Mouse (Mus musculus) embryonic facial prominence, embryonic 11.5 days (tissue): ENCODE results near the gene Fam110a. TPM values are rescaled to one million over a fixed set of nuclear protein-coding genes. Genes with fewer than 3 reads are reported as not detected.

Source experiments
- ATAC-seq: fragments of 200-750 bp; cut with Nextera tagmentation; replicated peaks from 2 replicates; pipeline ENCODE4 v1.8.0; 2017; ENCODE audit warnings: low read depth; ENCODE audit not compliant: insufficient number of reproducible peaks, low FRiP score, low TSS enrichment
- DNase-seq: peaks from one replicate; pipeline ENCODE4 v3.0.0-alpha.2; 2015; ENCODE audit warnings: low spot score
- H3K27ac ChIP-seq: fragments of 300-500 bp; sonication (generic); replicated peaks from 2 replicates; pipeline ENCODE4 v1.5.1; 2014; ENCODE audit warnings: mild to moderate bottlenecking, low read depth, low read length, control low read depth
- H3K27me3 ChIP-seq: fragments of 300-500 bp; sonication (generic); 2 replicates; pipeline ENCODE4 v1.6.1; 2014; ENCODE audit warnings: mild to moderate bottlenecking, low read length, moderate library complexity, mixed read lengths; ENCODE audit not compliant: control insufficient read depth, insufficient read depth
- H3K36me3 ChIP-seq: fragments of 300-500 bp; sonication (generic); replicated peaks from 2 replicates; pipeline ENCODE4 v1.6.1; 2014; ENCODE audit warnings: low read depth, mild to moderate bottlenecking, low read length, moderate library complexity, mixed read lengths; ENCODE audit not compliant: control insufficient read depth, insufficient read depth
- H3K4me1 ChIP-seq: fragments of 300-500 bp; sonication (generic); 2 replicates; pipeline ENCODE4 v1.6.1; 2014; ENCODE audit warnings: low read length, mixed read lengths; ENCODE audit not compliant: control insufficient read depth, insufficient read depth
- H3K4me2 ChIP-seq: fragments of 300-500 bp; sonication (generic); 2 replicates; pipeline ENCODE4 v1.6.1; 2014; ENCODE audit warnings: low read depth, mild to moderate bottlenecking, control low read depth, low read length, moderate library complexity
- H3K4me3 ChIP-seq: fragments of 300-500 bp; sonication (generic); 2 replicates; pipeline ENCODE4 v1.5.1; 2014; ENCODE audit warnings: low read depth, low read length, control low read depth
- H3K9ac ChIP-seq: fragments of 300-500 bp; sonication (generic); replicated peaks from 2 replicates; pipeline ENCODE4 v1.6.1; 2014; ENCODE audit warnings: mild to moderate bottlenecking, control low read depth, low read length
- H3K9me3 ChIP-seq: fragments of 300-500 bp; sonication (generic); replicated peaks from 2 replicates; pipeline ENCODE4 v1.6.1; 2016; ENCODE audit warnings: mild to moderate bottlenecking, low read length, inconsistent platforms, mixed read lengths; ENCODE audit not compliant: control insufficient read depth
- WGBS: fragments of 180-500 bp; shearing (Covaris S2); extraction: QIAGEN DNeasy Blood & Tissue Kit; methylation state at CpG from one replicate; pipeline ENCODE4 v1.1.7; 2014; 5-methylcytosine and 5-hydroxymethylcytosine counted together
- polyA plus RNA-seq: library from polyadenylated mRNA; unstranded; fragments of >200 nt; fragmentation: Nextera tagmentation; extraction: Ambion mirVana; gene quantifications from 2 replicates; pipeline ENCODE4 v1.2.1, GENCODE M21; 2014

Gene Fam110a
- polyA plus RNA-seq, 1 experiment from 2014 or later, result 31.7 TPM

GRCm38 (mm10) chr2:152012701-152013100 is 32.7 kb upstream of the Fam110a start:
- Histone ChIP-seq H3K4me1 (no peaks in the 10 kb centered on the region), H3K27me3 (no peaks in the 10 kb centered on the region), H3K4me3 (no peak overlapping the region), H3K9me3 (no peaks in the 10 kb centered on the region), H3K9ac (no peak overlapping the region), H3K4me2 (no peak overlapping the region), H3K27ac (no peak overlapping the region), H3K36me3 (no peaks in the 10 kb centered on the region)
- ATAC-seq (no peak), DNase-seq (no peak)
- 72% methylated on average over 2 of the region's 2 CpGs for WGBS

GRCm38 (mm10) chr2:152012222-152012621 is 32.2 kb upstream of the Fam110a start:
- no peak for DNase-seq
- no peak overlapping the region for H3K4me3 ChIP-seq
- no peaks in the 10 kb centered on the region for H3K27me3 ChIP-seq
- WGBS, result 74% methylated on average over 4 of the region's 4 CpGs
- no peaks in the 10 kb centered on the region for H3K4me1 ChIP-seq
- H3K36me3 ChIP-seq, result no peaks in the 10 kb centered on the region
- H3K27ac ChIP-seq, result no peak overlapping the region
- no peak for ATAC-seq
- H3K9me3 ChIP-seq, result no peaks in the 10 kb centered on the region
- H3K9ac ChIP-seq, result no peak overlapping the region
- no peak overlapping the region for H3K4me2 ChIP-seq

DNA sequence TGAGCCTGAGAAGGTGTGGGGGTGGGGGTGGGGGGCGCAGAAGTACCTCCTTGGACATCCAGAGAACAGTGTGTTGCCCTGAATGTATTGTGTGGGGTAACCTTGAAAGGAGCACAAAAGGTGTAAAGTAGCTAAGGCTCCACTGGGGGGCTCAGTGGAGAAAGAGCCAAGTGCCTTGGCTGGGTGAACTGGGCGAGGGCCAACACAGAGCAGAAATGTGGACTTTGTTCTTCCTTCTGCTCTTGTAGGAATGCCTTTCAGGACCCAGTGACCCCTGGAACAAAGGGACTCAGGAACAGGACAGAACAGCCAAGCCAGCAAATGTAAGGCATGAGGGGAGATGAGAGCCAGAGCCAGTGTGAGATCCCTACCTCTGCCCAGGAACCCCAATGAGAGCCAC is 31.7 kb upstream of the Fam110a start:
- ATAC-seq, result no peak
- H3K27ac ChIP-seq, result no peak overlapping the region
- H3K9ac ChIP-seq, result no peak overlapping the region
- DNase-seq, result peak; percentile 33
- no peaks in the 10 kb centered on the region for H3K4me1 ChIP-seq
- H3K27me3 ChIP-seq, result no peaks in the 10 kb centered on the region
- no peak overlapping the region for H3K4me2 ChIP-seq
- H3K36me3 ChIP-seq, result no peaks in the 10 kb centered on the region
- 31% methylated on average over 2 of the region's 2 CpGs for WGBS
- H3K4me3 ChIP-seq, result no peak overlapping the region
- no peaks in the 10 kb centered on the region for H3K9me3 ChIP-seq

DNA sequence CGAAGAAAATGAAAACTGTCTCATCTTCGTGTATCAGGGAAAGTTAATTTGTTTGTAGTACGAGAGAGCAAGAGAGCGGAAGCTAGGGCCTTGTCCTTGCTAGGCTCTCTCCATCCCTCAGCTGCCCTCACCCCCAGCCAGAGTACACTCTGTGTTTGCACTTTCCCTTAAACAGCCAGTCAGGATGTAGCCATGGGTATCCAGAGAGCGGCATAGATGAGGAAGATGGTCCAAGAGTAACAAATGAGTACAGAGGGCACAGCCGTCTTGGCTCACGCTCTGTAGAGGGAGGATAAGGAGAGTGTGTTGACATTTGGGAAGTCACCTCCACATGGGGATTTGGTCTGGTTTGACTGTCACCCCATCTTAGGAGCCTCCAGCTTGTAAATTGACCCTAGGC is 30.6 kb upstream of the Fam110a start:
- no peaks in the 10 kb centered on the region for H3K36me3 ChIP-seq
- no peaks in the 10 kb centered on the region for H3K4me1 ChIP-seq
- H3K27me3 ChIP-seq, result no peaks in the 10 kb centered on the region
- ATAC-seq (no peak), DNase-seq (no peak)
- H3K4me2 ChIP-seq, result no peak overlapping the region
- no peaks in the 10 kb centered on the region for H3K9me3 ChIP-seq
- no peak overlapping the region for H3K9ac ChIP-seq
- no peak overlapping the region for H3K27ac ChIP-seq
- 90% methylated on average over 7 of the region's 7 CpGs for WGBS
- H3K4me3 ChIP-seq, result no peak overlapping the region

DNA sequence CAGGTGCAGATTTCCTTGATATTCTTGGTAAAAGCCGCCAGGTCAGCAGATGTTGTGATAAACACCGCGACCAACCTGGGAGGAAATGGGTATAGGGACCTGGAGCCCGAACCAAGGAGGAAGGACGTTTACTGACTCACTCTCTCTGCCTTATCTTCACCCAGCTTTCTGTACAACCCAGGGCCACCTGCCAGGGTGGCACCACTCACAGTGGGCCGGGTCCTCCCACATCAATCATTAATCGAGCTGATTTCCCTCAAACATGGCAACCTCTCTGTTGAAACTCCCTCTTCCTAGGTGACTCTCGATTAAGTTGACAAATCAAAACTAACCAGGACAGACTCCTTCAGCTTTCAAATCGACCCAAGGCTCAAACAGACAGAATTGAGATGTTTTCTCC is 30.2 kb upstream of the Fam110a start:
- H3K9ac ChIP-seq, result no peak overlapping the region
- ATAC-seq (no peak), DNase-seq (no peak)
- no peaks in the 10 kb centered on the region for H3K27me3 ChIP-seq
- H3K4me2 ChIP-seq, result no peak overlapping the region
- H3K4me3 ChIP-seq, result no peak overlapping the region
- H3K4me1 ChIP-seq, result no peaks in the 10 kb centered on the region
- WGBS, result 81% methylated on average over 9 of the region's 9 CpGs
- H3K36me3 ChIP-seq, result no peaks in the 10 kb centered on the region
- no peaks in the 10 kb centered on the region for H3K9me3 ChIP-seq
- H3K27ac ChIP-seq, result no peak overlapping the region

- 89% methylated on average over 15 of the region's 15 CpGs for WGBS
- no peaks in the 10 kb centered on the region for H3K27me3 ChIP-seq
Observed at GRCm38 (mm10) chr2:152009061-152009779, 29.2 kb upstream of the Fam110a start.

GRCm38 (mm10) chr2:152007783-152008182 is 27.8 kb upstream of the Fam110a start:
- H3K4me1 ChIP-seq, result no peaks in the 10 kb centered on the region
- H3K9me3 ChIP-seq, result no peaks in the 10 kb centered on the region
- DNase-seq (no peak), ATAC-seq (no peak)
- no peaks in the 10 kb centered on the region for H3K27me3 ChIP-seq
- no peaks in the 10 kb centered on the region for H3K36me3 ChIP-seq
- H3K27ac ChIP-seq, result no peak overlapping the region
- H3K4me3 ChIP-seq, result no peak overlapping the region
- H3K9ac ChIP-seq, result no peak overlapping the region
- no peak overlapping the region for H3K4me2 ChIP-seq
- WGBS, result 54% methylated on average over 10 of the region's 10 CpGs

More at GRCm38 (mm10) chr2:152009061-152009779, 29.2 kb upstream of the Fam110a start:
- Histone ChIP-seq H3K4me2 (no peak overlapping the region), H3K36me3 (no peaks in the 10 kb centered on the region), H3K4me1 (no peaks in the 10 kb centered on the region), H3K27ac (no peak overlapping the region), H3K4me3 (no peak overlapping the region), H3K9me3 (no peaks in the 10 kb centered on the region), H3K9ac (no peak overlapping the region)
- no peak for ATAC-seq
- no peak for DNase-seq

DNA sequence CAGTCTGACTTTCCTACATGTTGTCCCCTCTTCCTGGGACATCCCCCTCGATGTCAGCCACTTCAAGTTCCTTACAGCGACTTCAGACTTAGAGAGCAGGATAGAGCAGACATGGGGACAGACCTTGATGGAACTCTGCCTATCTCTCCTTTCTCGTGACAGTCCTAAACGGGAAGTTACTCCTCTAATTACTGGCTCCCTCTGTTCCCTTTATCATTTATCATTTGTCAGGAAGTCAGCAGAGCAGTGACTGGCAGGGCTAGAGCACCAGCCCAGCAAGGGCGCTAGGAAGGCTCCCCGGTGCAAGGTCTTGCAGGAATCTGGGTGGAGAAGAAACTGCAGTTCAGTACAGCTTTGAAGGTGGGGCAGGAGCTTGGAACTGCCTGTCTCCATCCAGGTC is 22.5 kb upstream of the Fam110a start:
- DNase-seq (no peak), ATAC-seq (no peak)
- Histone ChIP-seq H3K9ac (no peak overlapping the region), H3K36me3 (no peaks in the 10 kb centered on the region), H3K4me2 (no peak overlapping the region), H3K27me3 (no peaks in the 10 kb centered on the region; the same call in 1 of the 2 replicates), H3K4me3 (no peak overlapping the region), H3K4me1 (no peaks in the 10 kb centered on the region), H3K9me3 (no peaks in the 10 kb centered on the region), H3K27ac (no peak overlapping the region)
- 75% methylated on average over 6 of the region's 6 CpGs for WGBS
